Mouse (Mus musculus) limb, embryonic 13.5 days (tissue): Measurements from ENCODE around the gene Dennd6a. TPM values are rescaled to one million over a fixed set of nuclear protein-coding genes. Genes with fewer than 3 reads are reported as not detected.
A peak's percentile ranks its signal among the peaks of the same experiment; 100 is the strongest.

ENCODE experiments used
- ATAC-seq: fragments of 200-750 bp; cut with Nextera tagmentation; 2 replicates; pipeline ENCODE4 v1.8.0; 2017; ENCODE audit warnings: low read depth, moderate number of reproducible peaks, moderate TSS enrichment; ENCODE audit not compliant: low FRiP score
- H3K27ac ChIP-seq: fragments of 300-500 bp; sonication (generic); 2 replicates; pipeline ENCODE4 v1.5.1; 2015; ENCODE audit warnings: inconsistent platforms, mild to moderate bottlenecking, moderate library complexity
- H3K27me3 ChIP-seq: fragments of 300-500 bp; sonication (generic); 2 replicates; pipeline ENCODE4 v1.6.1; 2015; ENCODE audit warnings: mild to moderate bottlenecking, inconsistent platforms
- H3K36me3 ChIP-seq: fragments of 300-500 bp; sonication (generic); 2 replicates; pipeline ENCODE4 v1.6.1; 2015; ENCODE audit warnings: inconsistent platforms, mild to moderate bottlenecking, moderate library complexity
- H3K4me1 ChIP-seq: fragments of 300-500 bp; sonication (generic); 2 replicates; pipeline ENCODE4 v1.6.1; 2015; ENCODE audit warnings: inconsistent platforms
- H3K4me2 ChIP-seq: fragments of 300-500 bp; sonication (generic); replicated peaks from 2 replicates; pipeline ENCODE4 v1.6.1; 2015; ENCODE audit warnings: inconsistent platforms, mild to moderate bottlenecking, moderate library complexity
- H3K4me3 ChIP-seq: fragments of 300-500 bp; sonication (generic); 2 replicates; pipeline ENCODE4 v1.5.1; 2015; ENCODE audit warnings: moderate library complexity, mild to moderate bottlenecking, inconsistent platforms
- H3K9ac ChIP-seq: fragments of 300-500 bp; sonication (generic); 2 replicates; pipeline ENCODE4 v1.6.1; 2015; ENCODE audit warnings: mild to moderate bottlenecking, inconsistent platforms
- H3K9me3 ChIP-seq: fragments of 300-500 bp; sonication (generic); 2 replicates; pipeline ENCODE4 v1.6.1; 2016; ENCODE audit warnings: inconsistent platforms
- WGBS: fragments of 180-500 bp; shearing (Covaris S2); methylation state at CpG from one replicate; pipeline ENCODE4 v1.1.7; 2015; 5-methylcytosine and 5-hydroxymethylcytosine counted together
- polyA plus RNA-seq: library from polyadenylated mRNA; unstranded; fragments of >200 nt; fragmentation: Nextera tagmentation; extraction: Ambion mirVana; gene quantifications from 2 replicates; pipeline ENCODE4 v1.2.1, GENCODE M21; 2015

The Dennd6a gene
- polyA plus RNA-seq, 1 experiment from 2014 or later, result 27.7 TPM

- H3K9me3 ChIP-seq, result no peaks in the 10 kb centered on the region
- H3K4me2 ChIP-seq, result no peak overlapping the region
- H3K27me3 ChIP-seq, result no peaks in the 10 kb centered on the region
- no peak overlapping the region for H3K27ac ChIP-seq
- H3K4me1 ChIP-seq, result no peaks in the 10 kb centered on the region
- no peak for ATAC-seq
- WGBS, result 90% methylated on average over 5 of the region's 5 CpGs
- H3K4me3 ChIP-seq, result no peak overlapping the region
- H3K9ac ChIP-seq, result no peak overlapping the region
- peaks cover 85% of the 10 kb centered on the region for H3K36me3 ChIP-seq
Measured at GRCm38 (mm10) chr14:26626605-26627140, 53.0 kb downstream of the Dennd6a start.

- 23% methylated on average over 17 of the region's 17 CpGs for WGBS
- ATAC-seq, result no peak
- peak overlapping the region; percentile 69 for H3K4me3 ChIP-seq
- H3K4me2 ChIP-seq, result peak overlapping the region; percentile 73
- H3K27me3 ChIP-seq, result no peaks in the 10 kb centered on the region
- peak overlapping the region; percentile 83 for H3K27ac ChIP-seq
- no peaks in the 10 kb centered on the region for H3K9me3 ChIP-seq
- H3K4me1 ChIP-seq, result peaks cover 24% of the 10 kb centered on the region
- peaks cover 6% of the 10 kb centered on the region for H3K36me3 ChIP-seq
- peak overlapping the region; percentile 48 for H3K9ac ChIP-seq
Measured at GRCm38 (mm10) chr14:26637025-26637850, 63.6 kb downstream of the Dennd6a start.

GRCm38 (mm10) chr14:26637851-26638707 is 64.4 kb downstream of the Dennd6a start, which contains the start of gene Arf4:
TSS of gene Arf4 (plus strand) at chr14:26638074.
- H3K36me3 ChIP-seq, result peaks cover under 1% of the 10 kb centered on the region; the same call in 1 of the 2 replicates
- H3K4me1 ChIP-seq, result peaks cover 24% of the 10 kb centered on the region
- ATAC-seq, result peak; percentile 98
- no peaks in the 10 kb centered on the region for H3K27me3 ChIP-seq
- peak within 1 kb of the TSS; percentile 96 for H3K27ac ChIP-seq
- no peaks in the 10 kb centered on the region for H3K9me3 ChIP-seq
- under 1% methylated on average over 83 of the region's 83 CpGs for WGBS
- H3K9ac ChIP-seq, result peak within 1 kb of the TSS; percentile 87
- H3K4me2 ChIP-seq, result peak within 1 kb of the TSS; percentile 73
- H3K4me3 ChIP-seq, result peak within 1 kb of the TSS; percentile 69

- Histone ChIP-seq H3K9ac (peak overlapping the region; percentile 87), H3K36me3 (no peaks in the 10 kb centered on the region), H3K9me3 (no peaks in the 10 kb centered on the region), H3K4me3 (peak overlapping the region; percentile 69), H3K27ac (peak overlapping the region; percentile 96), H3K4me2 (peak overlapping the region; percentile 73), H3K4me1 (peaks cover 24% of the 10 kb centered on the region), H3K27me3 (no peaks in the 10 kb centered on the region)
- no peak for ATAC-seq
- 0% methylated on average over 16 of the region's 16 CpGs for WGBS
Measured at GRCm38 (mm10) chr14:26638708-26639084, 65.0 kb downstream of the Dennd6a start.

- Histone ChIP-seq H3K27ac (peak overlapping the region; percentile 96), H3K4me2 (peak overlapping the region; percentile 73), H3K9ac (peak overlapping the region; percentile 87), H3K9me3 (no peaks in the 10 kb centered on the region), H3K36me3 (no peaks in the 10 kb centered on the region), H3K4me1 (peaks cover 24% of the 10 kb centered on the region), H3K4me3 (peak overlapping the region; percentile 69), H3K27me3 (no peaks in the 10 kb centered on the region)
- 7% methylated on average over 11 of the region's 11 CpGs for WGBS
- no peak for ATAC-seq
Measured at GRCm38 (mm10) chr14:26639251-26639650, 65.6 kb downstream of the Dennd6a start.

GRCm38 (mm10) chr14:26639961-26640360 is 66.3 kb downstream of the Dennd6a start:
- Histone ChIP-seq H3K4me3 (peak overlapping the region; percentile 69), H3K4me1 (peaks cover 24% of the 10 kb centered on the region), H3K9ac (peak overlapping the region; percentile 87), H3K27me3 (no peaks in the 10 kb centered on the region), H3K4me2 (peak overlapping the region; percentile 73), H3K9me3 (no peaks in the 10 kb centered on the region), H3K27ac (no peak overlapping the region), H3K36me3 (no peaks in the 10 kb centered on the region)
- no peak for ATAC-seq
- WGBS, result 47% methylated on average over 2 of the region's 2 CpGs

GRCm38 (mm10) chr14:26643006-26643624 is 69.5 kb downstream of the Dennd6a start:
- H3K9ac ChIP-seq, result no peak overlapping the region
- 73% methylated on average over 3 of the region's 3 CpGs for WGBS

GRCm38 (mm10) chr14:26645989-26646650 is 72.5 kb downstream of the Dennd6a start:
- Histone ChIP-seq H3K4me2 (peak overlapping the region; percentile 45), H3K36me3 (peaks cover 24% of the 10 kb centered on the region), H3K27ac (peak overlapping the region; percentile 28; the same call in 1 of the 2 replicates), H3K27me3 (no peaks in the 10 kb centered on the region), H3K4me3 (0 out of 2 replicates have a peak overlapping the region, but pooled peaks have one; percentile 3), H3K9me3 (no peaks in the 10 kb centered on the region), H3K9ac (no peak overlapping the region; the same call in 1 of the 2 replicates), H3K4me1 (peaks cover 13% of the 10 kb centered on the region)
- WGBS, result 29% methylated on average over 5 of the region's 5 CpGs
- no peak for ATAC-seq

More at GRCm38 (mm10) chr14:26643006-26643624, 69.5 kb downstream of the Dennd6a start:
- no peaks in the 10 kb centered on the region for H3K9me3 ChIP-seq
- no peak overlapping the region for H3K4me3 ChIP-seq
- no peak overlapping the region for H3K4me2 ChIP-seq
- no peak for ATAC-seq
- no peak overlapping the region for H3K27ac ChIP-seq
- peaks cover 28% of the 10 kb centered on the region for H3K4me1 ChIP-seq
- peaks cover 11% of the 10 kb centered on the region for H3K36me3 ChIP-seq
- H3K27me3 ChIP-seq, result no peaks in the 10 kb centered on the region

- H3K4me1 ChIP-seq, result peaks cover 13% of the 10 kb centered on the region
- no peak for ATAC-seq
- WGBS, result 67% methylated on average over 2 of the region's 2 CpGs
- no peak overlapping the region for H3K27ac ChIP-seq
- H3K36me3 ChIP-seq, result peaks cover 37% of the 10 kb centered on the region
- H3K4me3 ChIP-seq, result no peak overlapping the region
- H3K27me3 ChIP-seq, result no peaks in the 10 kb centered on the region
- no peaks in the 10 kb centered on the region for H3K9me3 ChIP-seq
- no peak overlapping the region for H3K9ac ChIP-seq
- no peak overlapping the region for H3K4me2 ChIP-seq
Measured at GRCm38 (mm10) chr14:26647811-26648210, 74.2 kb downstream of the Dennd6a start.

- Histone ChIP-seq H3K27ac (no peak overlapping the region), H3K4me1 (0 out of 2 replicates have a peak, but pooled peaks cover 3% of the 10 kb centered on the region), H3K9ac (no peak overlapping the region), H3K4me3 (no peak overlapping the region), H3K4me2 (no peak overlapping the region), H3K27me3 (no peaks in the 10 kb centered on the region), H3K36me3 (peaks cover 69% of the 10 kb centered on the region), H3K9me3 (no peaks in the 10 kb centered on the region)
- ATAC-seq, result no peak
Measured at GRCm38 (mm10) chr14:26651901-26652300, 78.2 kb downstream of the Dennd6a start.

- no peak overlapping the region for H3K27ac ChIP-seq
- H3K36me3 ChIP-seq, result peaks cover 43% of the 10 kb centered on the region
- H3K4me3 ChIP-seq, result no peak overlapping the region
- no peak overlapping the region for H3K9ac ChIP-seq
- no peaks in the 10 kb centered on the region for H3K4me1 ChIP-seq
- no peak overlapping the region for H3K4me2 ChIP-seq
- no peaks in the 10 kb centered on the region for H3K27me3 ChIP-seq
- ATAC-seq, result no peak
- H3K9me3 ChIP-seq, result no peaks in the 10 kb centered on the region
Measured at GRCm38 (mm10) chr14:26658178-26658577, 84.5 kb downstream of the Dennd6a start.
